Mouse (Mus musculus) gastrocnemius, adult 8-10 months (tissue): ENCODE measurements around the gene Nrxn3. TPM values are rescaled to one million over a fixed set of nuclear protein-coding genes. Genes with fewer than 3 reads are reported as not detected.

Source experiments
- DNase-seq, 2 experiments: peaks; one replicate each; pipeline ENCODE4 v3.0.0; 2022; ENCODE audit warnings: low spot score in 2 of 2
- total RNA-seq, 4 experiments: library from RNA; stranded (reverse); gene quantifications; 2 replicates each; pipeline ENCODE4 v1.2.4; 2022

The Nrxn3 gene
- total RNA-seq, result under 1 TPM; 0.05 to 0.25 (median 0.13) TPM

DNA sequence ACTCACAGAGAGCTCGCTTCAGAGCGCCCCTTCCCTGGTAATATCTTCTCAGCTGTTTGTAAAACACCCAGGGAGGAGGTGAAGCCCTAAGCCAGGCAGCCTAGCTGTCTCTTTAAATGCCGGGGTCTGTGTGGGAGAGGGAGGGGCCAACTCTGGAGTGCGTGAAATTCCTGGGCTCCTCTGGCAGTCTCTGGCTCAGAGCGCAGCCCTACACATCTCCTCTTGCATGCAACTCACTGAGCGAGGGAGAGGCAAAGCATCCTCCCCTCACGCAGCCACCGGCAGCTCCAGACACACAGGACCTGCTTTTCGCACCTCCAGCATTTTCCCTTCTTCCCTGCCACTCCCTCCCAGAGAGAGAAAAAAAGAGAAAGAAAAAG is at the start of gene Nrxn3:
Gene Nrxn3 (plus strand): TSS at position 186 of the 380 bp plus-strand sequence.
- DNase-seq, result no peak

DNA sequence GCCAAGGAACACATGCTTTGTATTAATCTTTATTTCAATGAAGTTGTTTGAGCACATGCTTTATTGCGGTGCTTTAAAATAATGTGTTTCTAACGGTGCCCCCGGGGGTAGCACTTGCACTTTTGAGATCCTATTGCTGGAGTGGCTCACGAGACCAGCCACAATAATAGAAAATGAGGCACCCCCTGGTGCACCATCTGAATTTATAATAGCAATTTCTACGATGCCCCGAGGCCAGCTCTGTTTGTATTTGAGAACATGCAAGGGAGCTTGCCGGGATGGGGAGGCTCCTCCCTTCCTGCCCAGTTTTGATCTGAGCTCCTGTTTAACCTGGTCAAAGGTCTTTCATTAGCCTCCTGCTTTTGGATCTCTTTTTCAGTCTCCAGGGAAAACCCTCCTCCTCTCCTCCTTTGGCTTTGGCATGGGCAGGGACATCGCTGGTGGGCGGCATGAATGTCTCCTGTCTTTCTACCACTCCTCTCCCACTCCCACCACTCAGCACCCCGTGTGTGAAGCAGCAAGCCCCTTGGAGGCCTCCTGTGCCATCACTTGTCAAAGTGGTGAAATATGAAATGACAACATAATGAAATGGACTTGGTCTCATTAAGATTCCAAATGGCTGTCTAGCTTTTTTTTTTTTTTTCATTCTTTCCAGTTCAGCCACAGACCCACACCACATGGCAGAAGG is 18.4 kb upstream of the Nrxn3 start:
- DNase-seq, result no peak

DNA sequence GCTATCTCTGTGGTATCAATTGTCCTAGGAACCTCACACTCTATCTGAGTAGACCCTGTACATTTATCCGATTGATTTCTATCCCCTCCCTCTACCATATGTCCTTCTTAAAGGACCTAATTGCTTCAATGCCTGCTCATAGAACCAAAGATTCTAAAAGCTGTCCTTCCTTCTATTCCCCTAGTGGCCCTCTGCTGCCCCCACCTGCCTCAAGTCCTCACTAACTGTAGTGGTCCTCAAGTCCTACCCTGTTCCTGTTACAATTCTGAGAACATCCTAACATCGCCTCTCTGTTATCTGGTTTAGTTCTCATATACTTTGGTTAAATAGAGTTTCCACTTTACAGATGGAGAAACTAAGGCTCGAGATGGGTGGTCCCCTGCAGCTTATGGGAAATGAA is 16.7 kb upstream of the Nrxn3 start:
- DNase-seq, result no peak

DNA sequence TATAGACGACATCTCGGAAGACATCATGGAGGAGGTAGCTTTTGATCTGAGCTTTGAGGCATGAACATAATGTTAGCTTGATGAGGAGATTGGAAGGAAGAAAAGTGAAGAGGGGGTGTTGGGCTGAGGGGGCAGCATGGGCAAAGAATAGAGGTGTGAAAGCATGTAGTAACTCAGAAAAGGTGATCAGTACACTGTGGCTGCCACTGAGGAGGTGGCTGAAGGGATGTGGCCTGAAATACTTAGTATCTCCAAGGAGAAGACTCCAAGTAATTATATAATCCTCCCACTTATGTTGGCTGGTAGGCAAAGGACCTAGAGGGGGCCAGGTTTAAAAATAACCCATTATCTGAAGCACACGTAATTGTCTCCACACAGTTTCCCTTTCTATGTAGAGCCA is 14.9 kb upstream of the Nrxn3 start:
- no peak for DNase-seq

DNA sequence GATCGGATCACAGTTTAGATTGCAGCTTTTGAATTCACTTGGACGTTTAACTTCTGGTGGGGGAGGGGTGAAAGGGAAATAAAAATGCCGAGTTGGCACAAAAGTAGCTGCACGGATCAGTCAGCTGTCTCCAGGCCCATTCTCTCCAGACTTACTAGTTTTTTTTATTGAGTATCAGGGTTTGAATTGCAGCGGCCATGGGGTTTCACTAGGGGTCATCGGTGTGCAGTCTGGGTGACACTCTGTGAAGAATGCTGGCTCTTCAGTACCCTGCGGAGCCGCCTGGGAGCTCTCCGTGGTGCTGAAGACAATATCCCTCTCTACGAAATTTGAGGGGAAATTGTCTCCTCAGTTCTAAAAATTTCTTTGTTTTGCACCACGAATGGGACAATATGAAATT is 13.5 kb upstream of the Nrxn3 start:
- no peak for DNase-seq

DNA sequence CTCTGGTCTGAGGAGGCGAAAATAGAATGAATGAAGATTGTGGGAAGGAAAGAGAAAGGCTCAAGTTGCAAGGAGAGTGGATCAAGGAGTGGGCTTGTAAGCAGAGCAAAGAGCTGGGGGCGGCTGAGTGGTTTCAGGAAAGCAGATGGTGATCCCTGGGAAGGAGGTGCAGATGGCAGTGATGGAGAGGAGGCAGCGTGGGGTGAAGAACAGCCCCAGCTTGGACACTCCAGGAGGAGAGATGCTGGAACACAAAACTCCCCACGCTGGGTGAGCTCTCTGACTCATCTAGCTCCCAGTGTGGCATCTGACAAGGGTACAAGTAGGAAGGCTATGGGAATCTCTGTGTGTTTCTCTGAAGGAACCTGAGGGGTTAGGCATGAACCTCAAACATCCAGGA is 9.2 kb upstream of the Nrxn3 start:
- DNase-seq, result no peak

DNA sequence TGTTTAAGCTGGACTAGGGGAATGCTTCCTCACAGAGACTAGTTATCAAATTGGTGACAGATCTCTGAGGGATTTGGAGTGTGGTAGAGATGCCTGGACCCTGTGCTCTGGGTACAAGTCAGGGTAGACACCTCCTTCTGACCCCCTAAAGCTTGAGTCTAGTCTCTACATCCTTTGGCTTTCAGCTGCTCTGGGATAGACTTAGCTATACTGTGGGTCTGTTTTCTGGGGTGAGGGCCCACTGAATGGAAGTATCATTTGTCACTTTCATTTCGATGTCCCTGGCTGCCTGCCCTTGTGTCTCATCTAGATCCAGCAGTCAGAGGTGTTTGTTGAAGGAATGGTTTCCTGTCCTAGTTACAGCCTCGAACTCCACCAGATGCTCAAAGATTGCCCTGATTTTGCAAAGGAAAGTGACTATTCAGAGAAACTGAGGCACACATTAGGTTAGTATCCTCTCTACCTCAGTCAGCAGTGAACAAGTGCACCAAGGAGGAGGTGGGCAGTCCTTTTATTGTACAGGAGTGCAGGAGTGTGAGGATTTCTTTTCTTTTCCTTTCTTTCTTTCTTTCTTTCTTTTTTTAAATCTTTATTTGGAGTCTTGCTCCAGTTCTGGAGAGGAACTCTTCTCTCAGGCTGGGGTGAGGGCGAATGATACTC is 515 bp upstream of the Nrxn3 start:
- no peak for DNase-seq

DNA sequence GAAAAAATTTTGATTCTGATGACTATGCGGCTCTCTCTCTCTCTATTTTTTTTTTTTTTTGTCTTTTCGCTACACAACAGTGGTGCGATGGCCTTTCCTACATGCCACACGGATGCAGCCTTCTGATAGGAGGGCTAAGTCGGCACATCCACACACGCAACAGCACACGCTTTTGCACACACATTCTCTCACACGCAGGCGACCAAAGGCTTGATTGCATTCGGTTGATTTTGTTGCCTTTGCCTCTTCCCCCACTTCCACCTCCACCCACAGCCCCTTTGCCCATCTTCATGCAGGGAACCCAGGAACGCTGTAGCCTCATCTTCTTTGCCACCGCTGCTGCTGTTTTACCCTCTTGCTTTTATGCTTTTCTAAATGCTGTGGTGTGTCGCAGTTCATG is 3.6 kb downstream of the Nrxn3 start:
- no peak for DNase-seq

DNA sequence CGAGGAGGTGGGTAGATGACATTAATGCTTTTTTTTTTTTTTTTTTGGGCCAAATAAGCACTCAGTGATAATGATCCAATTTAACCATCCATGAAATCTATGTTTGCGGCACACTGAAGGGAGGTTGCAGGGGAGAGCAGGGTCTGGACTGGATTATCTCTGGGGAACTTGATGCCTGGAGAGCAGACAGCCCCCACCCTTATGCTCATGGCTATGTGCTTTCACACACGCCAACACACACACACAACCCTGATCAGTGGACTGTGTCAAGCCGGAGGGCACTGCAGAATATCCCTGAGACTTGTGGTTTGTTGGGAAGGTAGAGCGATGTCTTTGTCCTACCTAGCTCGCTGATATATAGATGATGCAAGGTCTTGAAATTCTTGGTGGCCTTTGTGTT is 4.1 kb downstream of the Nrxn3 start:
- no peak for DNase-seq

DNA sequence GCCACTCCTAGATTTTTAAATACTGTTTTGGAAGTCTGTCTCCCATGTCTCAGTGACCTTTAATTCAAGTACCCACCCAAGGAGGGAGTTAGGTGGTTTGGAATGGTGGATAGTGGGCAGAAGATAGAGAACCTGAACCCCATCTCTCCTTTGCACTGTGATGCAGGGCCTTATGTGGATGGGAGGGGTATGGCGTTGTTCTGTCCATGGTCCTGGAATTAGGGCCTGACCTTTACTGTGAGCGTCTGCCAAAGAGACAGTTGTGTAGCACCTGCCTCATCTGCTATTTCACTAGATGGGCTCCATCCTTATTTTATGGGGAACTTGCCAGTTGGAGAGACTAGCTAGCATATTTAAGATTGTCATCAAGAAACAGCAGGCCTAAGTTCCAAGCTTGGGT is 8.0 kb downstream of the Nrxn3 start:
- no peak for DNase-seq

DNA sequence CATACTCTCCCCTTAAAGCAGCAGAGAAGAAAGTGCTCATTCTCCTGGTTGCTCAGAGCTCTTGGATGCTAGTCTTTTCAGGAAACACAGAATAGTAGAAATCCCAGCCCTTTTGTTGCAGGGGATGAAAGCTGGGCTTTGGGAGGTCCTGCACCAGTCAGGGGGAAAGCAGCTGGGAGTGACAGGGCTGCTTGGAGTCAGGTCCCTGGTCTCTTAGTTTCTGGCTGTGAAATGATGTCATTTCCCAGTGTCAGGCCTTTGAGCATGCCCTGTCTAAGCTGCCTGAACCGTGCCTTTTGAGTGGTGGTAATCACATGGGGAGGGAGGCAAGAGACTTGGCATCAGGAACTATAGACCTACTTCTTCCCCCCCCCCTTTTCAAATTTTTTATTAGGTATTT is 12.4 kb downstream of the Nrxn3 start:
- no peak for DNase-seq

DNA sequence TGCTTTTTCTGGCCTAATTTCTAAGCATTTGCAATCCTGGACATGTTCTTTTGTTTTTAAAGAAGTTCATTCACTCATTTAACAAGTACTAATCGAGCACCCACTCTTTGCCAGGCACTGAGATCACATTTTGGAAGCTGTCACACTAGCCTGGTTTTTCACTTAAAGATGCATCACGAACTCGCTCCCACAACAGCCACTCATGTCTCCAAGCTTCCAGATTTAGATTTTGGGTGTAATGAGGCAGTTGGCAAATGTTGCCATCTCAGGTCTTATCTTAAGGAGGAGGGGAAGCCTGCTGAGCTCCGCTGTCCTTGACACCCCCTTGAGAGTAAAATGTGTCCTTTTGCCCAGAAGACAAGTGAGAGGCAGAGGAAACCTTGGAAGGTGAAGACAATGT is 14.4 kb downstream of the Nrxn3 start:
- DNase-seq, result no peak

DNA sequence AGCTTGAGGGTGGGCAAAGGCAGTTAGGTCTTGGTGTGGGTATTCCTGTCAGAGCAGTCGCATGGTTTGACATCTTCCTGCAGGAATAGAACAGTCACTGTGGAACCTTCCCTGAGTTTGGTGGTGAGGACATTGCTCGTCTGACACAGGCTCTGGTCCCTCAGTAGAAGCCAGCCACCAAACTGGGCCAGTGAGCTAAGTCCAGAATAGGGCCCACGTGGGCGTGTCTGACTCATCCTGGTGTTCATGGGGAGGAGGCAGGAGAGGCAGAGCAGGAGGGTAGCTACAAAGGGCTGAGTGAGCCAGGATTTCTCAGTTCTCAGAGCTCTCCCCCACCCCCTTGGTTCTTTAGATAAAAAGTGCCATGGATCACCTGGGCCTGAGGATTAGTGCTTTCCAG is 15.9 kb downstream of the Nrxn3 start:
- no peak for DNase-seq

DNA sequence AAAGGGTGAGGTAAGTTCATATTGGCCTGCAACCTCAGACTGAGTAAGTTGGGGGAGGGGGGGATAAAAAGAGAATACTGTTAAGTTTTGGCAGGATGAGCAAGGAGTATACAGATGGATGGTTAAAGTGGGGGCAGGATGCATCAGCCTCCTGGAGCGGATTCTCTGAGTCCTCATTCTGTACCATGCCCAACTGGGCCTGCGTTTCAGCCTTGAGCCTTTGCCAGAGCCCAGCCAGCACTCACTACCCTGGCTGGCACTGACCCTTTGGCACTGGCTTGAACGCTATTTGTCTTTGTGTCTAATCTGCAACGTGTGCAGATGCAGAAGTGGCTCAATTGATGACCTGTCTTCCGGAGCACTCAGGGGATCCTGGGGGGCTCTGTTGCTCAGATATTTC is 24.1 kb downstream of the Nrxn3 start:
- DNase-seq, result no peak

DNA sequence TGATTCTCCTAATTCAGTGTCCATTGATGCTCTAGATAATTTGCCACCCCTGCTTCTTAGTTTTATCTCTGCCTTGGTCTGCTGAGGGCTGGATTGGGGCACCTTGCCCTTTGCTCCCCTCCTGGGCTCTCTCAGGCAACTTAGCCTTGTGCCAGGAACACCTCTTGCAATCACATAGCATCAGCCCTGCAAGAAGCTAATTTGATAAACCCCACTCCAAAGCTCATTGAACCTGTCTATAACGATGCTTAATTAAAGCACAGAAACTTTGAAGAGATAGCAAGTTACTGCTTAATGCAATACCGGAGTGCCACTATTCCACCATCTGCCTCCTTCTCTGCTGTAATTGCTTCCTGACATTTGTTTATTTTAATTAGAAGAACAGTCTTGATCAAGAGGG is 42.1 kb downstream of the Nrxn3 start:
- no peak for DNase-seq

DNA sequence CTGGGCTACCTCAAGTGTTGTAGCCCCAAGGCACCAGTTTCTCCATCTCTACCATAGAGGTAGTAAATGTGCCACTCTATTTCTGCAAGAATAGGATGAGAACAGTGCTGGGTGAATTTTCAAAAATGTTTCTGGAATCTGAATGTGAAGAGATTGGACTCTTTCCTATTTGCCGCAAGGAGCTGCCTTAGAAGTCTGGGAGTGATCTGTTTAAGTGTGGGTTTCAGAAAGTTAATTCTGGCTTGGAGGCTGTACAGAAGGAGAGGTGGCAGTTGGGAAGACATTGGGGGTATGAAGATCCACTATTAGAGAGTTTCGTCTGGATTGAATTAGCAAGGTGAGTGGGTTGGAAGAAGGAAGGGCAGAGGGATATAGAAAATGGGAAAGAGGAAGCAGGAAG is 52.0 kb downstream of the Nrxn3 start:
- no peak for DNase-seq

DNA sequence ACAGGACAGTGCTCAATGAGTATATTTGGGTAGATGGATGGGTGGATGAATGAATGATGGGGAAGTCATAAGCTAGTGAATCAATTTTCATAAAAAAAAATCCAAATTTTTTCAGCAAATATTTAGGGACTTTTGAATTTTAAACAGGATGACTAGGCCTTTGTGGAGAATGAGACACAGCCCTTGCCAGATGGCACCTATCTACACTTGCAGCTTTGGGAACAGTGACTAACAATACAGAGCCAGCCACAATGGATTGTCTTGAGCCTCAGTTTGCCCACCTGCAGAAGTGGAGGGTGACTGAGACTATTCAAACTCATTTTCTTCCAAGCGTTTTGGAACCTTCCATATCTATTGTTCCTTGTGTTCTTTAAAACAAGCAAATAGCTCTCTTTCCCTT is 55.4 kb downstream of the Nrxn3 start:
- no peak for DNase-seq

DNA sequence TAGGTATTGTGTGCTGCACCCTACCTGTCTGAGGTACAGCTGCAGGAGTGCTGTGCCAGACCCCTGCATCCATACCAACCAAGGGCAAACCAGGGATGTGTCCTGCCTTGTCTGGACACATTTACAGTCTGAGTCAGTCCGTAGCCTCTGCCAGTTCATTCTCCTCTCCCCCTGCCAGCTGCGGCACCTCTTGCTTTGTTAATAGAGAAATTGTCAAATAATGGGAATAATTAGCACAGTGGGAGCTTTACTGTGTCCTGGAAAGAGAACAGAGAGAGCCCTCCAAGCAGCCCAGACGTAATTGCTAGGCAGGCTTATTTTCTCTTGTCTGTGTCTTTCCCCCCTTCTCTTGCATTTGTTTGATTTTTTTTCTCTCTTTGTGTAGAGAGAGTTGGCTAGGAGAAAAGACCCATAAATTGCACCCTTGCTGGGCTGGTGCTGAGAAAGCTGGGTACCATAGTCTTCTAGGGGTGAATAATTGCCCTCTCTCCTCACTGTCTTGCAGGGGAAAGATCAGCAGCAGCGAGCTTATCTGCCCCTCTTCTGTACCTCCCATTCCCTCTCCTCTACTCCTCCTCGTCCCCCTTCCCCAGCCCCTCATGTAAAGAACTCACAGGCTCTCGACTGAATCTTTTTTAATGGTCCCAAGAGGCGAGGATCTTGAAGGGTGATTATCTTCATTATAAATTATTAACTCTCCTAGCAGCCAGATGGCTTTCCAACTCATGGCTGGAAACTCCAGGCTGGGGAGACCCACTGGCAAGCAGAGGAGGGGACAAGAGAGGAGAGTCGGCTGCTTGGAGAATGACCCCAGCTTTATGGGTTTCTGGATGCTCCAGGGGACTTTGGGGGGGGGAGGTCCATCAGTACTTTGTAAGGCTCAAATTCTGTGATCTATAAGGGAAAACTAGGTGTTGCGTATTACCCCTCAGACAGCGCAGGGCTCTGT is 61.8 kb downstream of the Nrxn3 start:
- no peak for DNase-seq

DNA sequence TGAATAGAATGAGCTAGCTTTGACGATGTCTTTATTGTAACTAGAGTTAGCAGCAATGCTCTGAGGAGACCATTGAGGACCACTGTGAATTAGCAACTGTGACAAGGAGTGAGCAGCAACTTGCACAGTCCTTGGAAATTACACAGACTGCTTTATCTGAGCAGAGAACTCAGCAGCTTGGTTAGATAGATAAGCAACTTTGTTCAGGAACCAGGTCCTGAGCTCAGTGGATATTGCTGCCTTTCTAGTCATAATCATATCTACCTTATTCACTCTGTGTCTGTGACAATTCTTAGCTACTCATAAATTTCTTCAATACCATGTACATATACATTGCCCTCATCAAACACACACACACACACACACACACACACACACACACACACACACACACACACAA is 70.6 kb downstream of the Nrxn3 start:
- no peak for DNase-seq

DNA sequence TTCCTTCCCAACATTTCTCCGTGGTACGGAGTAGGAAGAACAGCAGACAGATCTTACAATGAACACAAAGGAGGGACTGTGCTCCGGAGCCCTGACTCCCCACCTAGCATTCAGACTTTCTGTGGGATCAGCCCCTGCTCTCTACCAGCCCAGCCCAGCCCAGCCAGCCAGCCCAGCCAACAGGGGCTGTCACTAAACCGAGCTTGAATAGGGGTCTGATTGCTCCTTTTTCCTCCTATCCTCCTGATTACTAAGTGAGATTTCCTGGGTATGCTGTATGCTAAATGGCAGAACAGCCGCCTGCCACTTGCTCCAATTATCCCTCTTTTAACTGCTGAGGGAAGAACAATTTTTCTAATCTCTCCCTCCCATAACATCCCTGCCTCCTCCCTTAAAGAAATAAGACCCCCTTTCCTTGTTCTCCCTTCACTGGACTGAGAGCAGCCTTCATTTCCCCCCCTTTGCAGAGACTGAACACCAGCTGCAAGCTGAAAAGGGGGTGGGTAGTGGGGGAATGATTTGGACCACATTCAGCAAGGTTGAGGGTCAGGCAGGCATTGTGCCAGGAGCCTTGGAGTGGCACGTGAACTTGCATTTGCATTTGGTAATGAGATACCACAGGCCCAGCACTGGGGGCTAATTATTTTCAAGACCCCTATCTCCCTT is 78.4 kb downstream of the Nrxn3 start:
- no peak for DNase-seq

DNA sequence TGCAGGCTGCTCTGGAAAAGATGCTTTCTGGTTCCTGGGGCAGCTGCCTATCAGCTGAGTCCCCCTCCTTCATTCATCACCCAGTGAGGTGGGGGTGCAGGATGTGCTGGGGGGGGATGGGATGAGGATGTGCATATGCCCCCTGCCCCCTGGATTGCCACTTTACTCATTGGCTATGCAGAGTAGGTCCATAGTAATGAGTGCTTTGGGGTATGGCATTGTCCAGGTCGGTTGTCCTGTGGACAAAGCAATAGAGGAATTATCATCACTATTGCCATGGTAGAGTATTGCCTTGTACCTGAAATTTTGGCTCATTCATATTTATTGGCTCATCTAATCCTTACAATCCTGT is 79.0 kb downstream of the Nrxn3 start:
- no peak for DNase-seq

DNA sequence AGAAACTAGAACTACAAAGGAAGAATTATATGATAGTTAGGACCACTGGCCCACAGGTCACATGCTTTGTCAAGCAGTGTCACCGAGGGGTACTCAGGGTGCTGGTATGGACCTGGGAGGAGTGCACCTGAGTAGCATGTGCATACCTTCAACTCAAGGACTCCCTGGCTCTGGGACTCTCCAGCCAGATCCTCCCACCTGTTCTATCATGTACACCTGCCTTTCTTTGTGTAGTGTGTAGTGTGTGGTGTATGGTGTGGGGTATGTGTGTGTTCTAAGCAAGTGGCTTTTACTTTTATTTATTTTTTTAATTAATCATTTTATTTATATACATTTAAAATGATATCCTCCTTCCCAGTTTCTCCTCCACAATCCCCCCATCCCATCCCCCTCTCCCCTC is 86.3 kb downstream of the Nrxn3 start:
- no peak for DNase-seq
